Mouse (Mus musculus): ENCODE measurements around the gene Vangl1. TPM values are rescaled to one million over a fixed set of nuclear protein-coding genes. Genes with fewer than 3 reads are reported as not detected.
"Not testable (repeated sequence)": the region's sequence is repeated elsewhere in the genome, so short reads cannot be mapped to it uniquely, and the experiment has no call there.

Gene Vangl1
- polyA plus RNA-seq, 1 experiment, result 16.1 TPM

DNA sequence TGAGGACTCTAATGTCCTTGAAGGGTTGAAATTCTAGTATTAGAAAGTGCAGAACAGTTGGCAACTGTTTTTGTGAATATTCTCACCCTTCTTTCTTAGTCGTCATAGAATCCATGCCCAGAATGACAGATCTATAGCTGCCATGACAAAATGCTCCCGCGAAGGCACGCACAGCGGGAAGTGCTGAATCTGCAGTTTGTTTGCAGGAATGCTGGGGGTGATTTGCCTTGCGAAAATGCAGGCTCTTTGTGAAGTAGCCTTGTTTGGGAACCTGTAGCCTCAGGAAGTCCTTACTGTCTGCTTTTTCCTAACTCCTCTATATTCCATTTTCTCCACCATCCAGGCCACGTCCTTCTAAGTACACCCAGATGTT lies 951 bp upstream of the Vangl1 start:
- WGBS, result 31% methylated on average over 7 of the region's 7 CpGs
- TF ChIP-seq CTCF (IDR thresholded peaks at IDR 0.05; ENCODE audit: control insufficient read depth, insufficient read depth, low read length) (no peak), POLR2A (IDR thresholded peaks at IDR 0.05; ENCODE audit: borderline replicate concordance, control insufficient read depth, low read depth, low read length) (no peak)
- Histone ChIP-seq H3K27ac (ENCODE audit: control insufficient read depth, insufficient read depth, low read depth, low read length, poor library complexity) (no peak overlapping the region), H3K4me3 (replicated peaks; ENCODE audit: control insufficient read depth, low read depth, low read length) (no peak overlapping the region), H3K4me1 (ENCODE audit: control insufficient read depth, insufficient read depth, low read length) (no peaks in the 10 kb centered on the region)

DNA sequence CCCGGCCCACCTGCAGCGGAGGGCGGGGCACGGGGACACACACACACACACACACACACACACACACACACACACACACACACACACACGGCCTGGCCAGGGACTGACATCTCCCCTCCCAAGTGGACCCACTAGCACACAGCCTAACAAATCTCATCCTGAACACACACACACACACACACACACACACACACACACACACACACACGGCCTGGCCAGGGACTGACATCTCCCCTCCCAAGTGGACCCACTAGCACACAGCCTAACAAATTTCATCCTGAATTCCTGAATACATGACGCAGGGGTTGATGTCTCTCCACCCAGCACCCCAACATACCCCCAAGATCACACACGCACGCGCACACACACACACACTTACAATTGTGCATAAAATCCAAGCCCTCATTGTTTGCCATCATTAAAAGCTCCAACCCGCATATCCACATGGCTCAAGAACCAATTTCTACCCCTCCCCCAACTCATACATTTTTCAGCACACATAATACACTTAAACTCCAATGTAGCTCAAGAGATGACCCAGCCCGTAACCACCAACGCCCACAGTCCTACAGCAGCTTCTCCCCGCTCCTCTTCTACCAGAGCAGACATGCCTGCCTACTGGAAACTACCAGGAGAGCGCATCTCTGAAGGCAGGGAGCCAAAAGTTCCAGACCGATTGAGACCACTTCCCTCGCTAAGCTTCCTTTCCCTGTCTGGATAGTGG lies 403 bp upstream of the Vangl1 start:
- H3K4me3 ChIP-seq (replicated peaks; ENCODE audit: control insufficient read depth, low read depth, low read length); H3K27ac ChIP-seq (ENCODE audit: control insufficient read depth, insufficient read depth, low read depth, low read length, poor library complexity); H3K4me1 ChIP-seq (ENCODE audit: control insufficient read depth, insufficient read depth, low read length): not testable (repeated sequence)
- 16% methylated on average over 15 of the region's 17 CpGs for WGBS

GRCm38 (mm10) chr3:102203131-102203530 lies 1.4 kb downstream of the Vangl1 start:
- 30% methylated on average over 7 of the region's 7 CpGs for WGBS
- no peak for TF ChIP-seq POLR2A (IDR thresholded peaks at IDR 0.05; ENCODE audit: borderline replicate concordance, control insufficient read depth, low read depth, low read length)
- TF ChIP-seq CTCF (IDR thresholded peaks at IDR 0.05; ENCODE audit: control insufficient read depth, insufficient read depth, low read length), result no peak
- no peaks in the 10 kb centered on the region for H3K4me1 ChIP-seq (ENCODE audit: control insufficient read depth, insufficient read depth, low read length)
- no peak overlapping the region for H3K4me3 ChIP-seq (replicated peaks; ENCODE audit: control insufficient read depth, low read depth, low read length)
- no peak overlapping the region for H3K27ac ChIP-seq (ENCODE audit: control insufficient read depth, insufficient read depth, low read depth, low read length, poor library complexity)

DNA sequence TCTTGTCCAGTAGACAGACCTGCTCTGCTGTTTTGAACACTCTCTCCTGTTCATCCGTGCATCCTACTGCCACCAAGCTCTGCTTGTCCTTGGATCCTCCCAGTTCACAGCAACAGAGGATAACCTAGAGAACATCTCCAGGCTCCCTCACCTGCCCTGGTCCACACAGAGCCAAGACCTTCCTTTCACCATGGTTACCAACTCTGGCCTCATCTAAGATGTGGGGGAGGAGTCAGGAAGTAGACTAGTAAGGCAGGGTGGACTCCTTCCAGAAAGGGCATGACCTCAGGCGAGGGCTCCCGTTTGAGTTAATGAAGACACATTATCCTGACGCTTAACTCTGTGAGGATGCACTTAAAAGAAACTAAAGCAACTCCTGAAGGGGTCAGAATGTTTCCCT lies 4.5 kb downstream of the Vangl1 start:
- Histone ChIP-seq H3K4me3 (replicated peaks; ENCODE audit: control insufficient read depth, low read depth, low read length) (no peak overlapping the region), H3K4me1 (ENCODE audit: control insufficient read depth, insufficient read depth, low read length) (no peaks in the 10 kb centered on the region), H3K27ac (ENCODE audit: control insufficient read depth, insufficient read depth, low read depth, low read length, poor library complexity) (no peak overlapping the region)
- TF ChIP-seq POLR2A (IDR thresholded peaks at IDR 0.05; ENCODE audit: borderline replicate concordance, control insufficient read depth, low read depth, low read length) (no peak), CTCF (IDR thresholded peaks at IDR 0.05; ENCODE audit: control insufficient read depth, insufficient read depth, low read length) (no peak)
- 68% methylated on average over 4 of the region's 4 CpGs for WGBS

DNA sequence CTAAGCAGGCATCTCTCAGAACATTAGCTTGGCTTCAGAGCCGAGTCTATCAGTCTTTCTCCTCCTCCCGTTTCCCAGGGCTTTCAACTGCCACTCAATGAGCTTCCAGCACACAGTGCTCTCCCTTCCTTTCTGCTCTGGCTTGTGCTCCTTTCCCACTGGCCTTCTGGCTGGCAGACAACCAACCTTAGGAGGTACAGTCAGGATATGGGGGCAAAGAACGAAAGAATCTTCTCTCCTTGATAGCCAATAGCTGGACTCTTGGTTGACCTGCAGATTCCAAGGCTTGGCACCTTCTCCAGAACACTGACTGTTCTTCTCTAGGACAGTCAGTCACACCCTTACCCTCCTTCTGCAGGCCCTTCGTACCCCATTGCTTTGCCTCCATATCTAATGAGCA lies 5.3 kb downstream of the Vangl1 start:
- TF ChIP-seq POLR2A (IDR thresholded peaks at IDR 0.05; ENCODE audit: borderline replicate concordance, control insufficient read depth, low read depth, low read length), result no peak
- TF ChIP-seq CTCF (IDR thresholded peaks at IDR 0.05; ENCODE audit: control insufficient read depth, insufficient read depth, low read length), result no peak
- Histone ChIP-seq H3K4me3 (replicated peaks; ENCODE audit: control insufficient read depth, low read depth, low read length) (no peak overlapping the region), H3K4me1 (ENCODE audit: control insufficient read depth, insufficient read depth, low read length) (no peaks in the 10 kb centered on the region), H3K27ac (ENCODE audit: control insufficient read depth, insufficient read depth, low read depth, low read length, poor library complexity) (no peak overlapping the region)
- 66% methylated on average over 4 of the region's 4 CpGs for WGBS

DNA sequence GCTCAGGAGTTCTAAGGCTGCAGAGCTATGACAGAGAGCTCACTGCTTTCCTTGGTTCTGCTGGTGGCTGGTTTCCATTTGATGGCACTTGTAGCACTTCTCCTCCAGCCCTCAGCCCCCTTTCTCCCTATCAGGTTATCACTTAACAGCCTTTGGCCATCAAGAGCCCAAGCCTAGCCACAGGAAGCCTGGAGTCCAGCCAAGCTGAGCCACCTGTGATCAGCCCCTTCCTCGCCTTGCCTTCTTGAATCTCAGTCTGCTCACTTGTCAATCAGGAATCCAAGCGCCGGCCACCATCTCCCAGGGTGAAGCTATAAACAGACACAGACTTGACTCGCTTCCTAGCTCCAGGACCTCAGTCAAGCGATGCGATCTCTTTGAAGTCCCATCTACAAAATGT lies 6.0 kb downstream of the Vangl1 start:
- Histone ChIP-seq H3K4me3 (replicated peaks; ENCODE audit: control insufficient read depth, low read depth, low read length) (no peak overlapping the region), H3K4me1 (ENCODE audit: control insufficient read depth, insufficient read depth, low read length) (no peaks in the 10 kb centered on the region), H3K27ac (ENCODE audit: control insufficient read depth, insufficient read depth, low read depth, low read length, poor library complexity) (no peak overlapping the region)
- TF ChIP-seq POLR2A (IDR thresholded peaks at IDR 0.05; ENCODE audit: borderline replicate concordance, control insufficient read depth, low read depth, low read length) (no peak), CTCF (IDR thresholded peaks at IDR 0.05; ENCODE audit: control insufficient read depth, insufficient read depth, low read length) (no peak)
- WGBS, result 74% methylated on average over 6 of the region's 6 CpGs

GRCm38 (mm10) chr3:102197746-102198145 lies 6.7 kb downstream of the Vangl1 start:
- WGBS, result 75% methylated on average over 5 of the region's 5 CpGs
- TF ChIP-seq POLR2A (IDR thresholded peaks at IDR 0.05; ENCODE audit: borderline replicate concordance, control insufficient read depth, low read depth, low read length), result no peak
- no peak for TF ChIP-seq CTCF (IDR thresholded peaks at IDR 0.05; ENCODE audit: control insufficient read depth, insufficient read depth, low read length)

DNA sequence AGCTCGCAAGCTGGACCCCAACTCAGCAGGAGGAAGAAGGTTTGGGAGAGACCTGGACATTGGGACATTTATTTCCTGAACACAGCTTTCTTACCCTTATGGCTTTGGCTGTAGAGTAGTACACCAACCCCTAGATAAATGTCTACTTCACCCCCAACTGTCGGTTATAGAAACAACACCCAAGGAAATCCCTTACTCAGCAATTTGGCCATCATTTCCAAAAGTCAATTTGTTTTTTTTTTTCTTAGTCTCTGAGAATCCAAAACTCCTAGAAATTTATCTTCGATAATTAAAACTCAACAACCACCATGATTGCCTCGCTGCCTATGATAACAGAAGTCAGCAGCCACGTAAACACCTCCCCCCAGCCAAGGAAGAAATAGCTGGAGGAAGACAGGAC lies 7.3 kb downstream of the Vangl1 start:
- WGBS, result 80% methylated on average over 5 of the region's 5 CpGs
- TF ChIP-seq POLR2A (IDR thresholded peaks at IDR 0.05; ENCODE audit: borderline replicate concordance, control insufficient read depth, low read depth, low read length), result no peak
- TF ChIP-seq CTCF (IDR thresholded peaks at IDR 0.05; ENCODE audit: control insufficient read depth, insufficient read depth, low read length), result no peak
- H3K4me1 ChIP-seq (ENCODE audit: control insufficient read depth, insufficient read depth, low read length), result no peaks in the 10 kb centered on the region
- H3K27ac ChIP-seq (ENCODE audit: control insufficient read depth, insufficient read depth, low read depth, low read length, poor library complexity), result no peak overlapping the region
- no peak overlapping the region for H3K4me3 ChIP-seq (replicated peaks; ENCODE audit: control insufficient read depth, low read depth, low read length)

More at GRCm38 (mm10) chr3:102197746-102198145, 6.7 kb downstream of the Vangl1 start:
- no peaks in the 10 kb centered on the region for H3K4me1 ChIP-seq (ENCODE audit: control insufficient read depth, insufficient read depth, low read length)
- H3K27ac ChIP-seq (ENCODE audit: control insufficient read depth, insufficient read depth, low read depth, low read length, poor library complexity), result no peak overlapping the region
- H3K4me3 ChIP-seq (replicated peaks; ENCODE audit: control insufficient read depth, low read depth, low read length), result no peak overlapping the region

GRCm38 (mm10) chr3:102196166-102196565 lies 8.3 kb downstream of the Vangl1 start:
- no peak overlapping the region for H3K27ac ChIP-seq (ENCODE audit: control insufficient read depth, insufficient read depth, low read depth, low read length, poor library complexity)
- H3K4me3 ChIP-seq (replicated peaks; ENCODE audit: control insufficient read depth, low read depth, low read length), result no peak overlapping the region
- no peak for TF ChIP-seq CTCF (IDR thresholded peaks at IDR 0.05; ENCODE audit: control insufficient read depth, insufficient read depth, low read length)
- TF ChIP-seq POLR2A (IDR thresholded peaks at IDR 0.05; ENCODE audit: borderline replicate concordance, control insufficient read depth, low read depth, low read length), result no peak
- no peaks in the 10 kb centered on the region for H3K4me1 ChIP-seq (ENCODE audit: control insufficient read depth, insufficient read depth, low read length)
- WGBS, result 90% methylated on average over 9 of the region's 9 CpGs

All from bone marrow, adult 2 months (tissue).